Mouse (Mus musculus) spleen, adult 2 months (tissue): Measurements from ENCODE around the gene Zmynd8. TPM values are rescaled to one million over a fixed set of nuclear protein-coding genes. Genes with fewer than 3 reads are reported as not detected.
A peak's percentile ranks its signal among the peaks of the same experiment; 100 is the strongest.

Experiments
- DNase-seq, 2 experiments: peaks; one replicate each; pipeline versions ENCODE4 v3.0.0 to v3.0.0-alpha.2; 2012 to 2021; ENCODE audit warnings: low spot score in 2 of 2, low read depth in 1 of 2
- H3K27ac ChIP-seq: fragments of 200-500 bp; 2 replicates; pipeline ENCODE4 v1.5.1; 2012; ENCODE audit warnings: low read length, inconsistent platforms; ENCODE audit not compliant: insufficient read depth
- H3K27me3 ChIP-seq: fragments of 200-500 bp; 2 replicates; pipeline ENCODE4 v1.6.1; 2012; ENCODE audit warnings: mild to moderate bottlenecking, moderate library complexity, low read length, inconsistent platforms; ENCODE audit not compliant: control insufficient read depth, insufficient read depth
- H3K36me3 ChIP-seq: fragments of 200-500 bp; 2 replicates; pipeline ENCODE4 v1.6.1; 2012; ENCODE audit warnings: mild to moderate bottlenecking, low read length, inconsistent platforms; ENCODE audit not compliant: control insufficient read depth, insufficient read depth
- H3K4me1 ChIP-seq: fragments of 200-500 bp; 2 replicates; pipeline ENCODE4 v1.6.1; 2011; ENCODE audit warnings: inconsistent platforms; ENCODE audit not compliant: control insufficient read depth, insufficient read depth, insufficient read length
- H3K4me3 ChIP-seq: fragments of 200-500 bp; 2 replicates; pipeline ENCODE4 v1.5.1; 2011; ENCODE audit warnings: mild to moderate bottlenecking, inconsistent platforms; ENCODE audit not compliant: insufficient read depth, insufficient read length; ENCODE audit errors: extremely low read depth
- CTCF ChIP-seq: fragments of 200-500 bp; IDR thresholded peaks from 2 replicates; pipeline ENCODE4 v1.5.1; 2011; ENCODE audit warnings: mild to moderate bottlenecking, inconsistent platforms; ENCODE audit not compliant: insufficient read depth, insufficient read length, insufficient replicate concordance; ENCODE audit errors: extremely low read depth
- POLR2A ChIP-seq: fragments of 200-500 bp; IDR thresholded peaks from 2 replicates; pipeline ENCODE4 v1.6.1; 2011; ENCODE audit warnings: low read depth, low read length, inconsistent platforms
- WGBS: fragments of 180-500 bp; shearing (Covaris S2); methylation state at CpG from one replicate; pipeline ENCODE4 v1.1.7; 2018; 5-methylcytosine and 5-hydroxymethylcytosine counted together
- polyA plus RNA-seq: library from polyadenylated mRNA; depleted of rRNA; stranded (reverse); fragments of >200 nt; gene quantifications from 2 replicates; pipeline ENCODE4 v1.2.3, GENCODE M21; 2012

The Zmynd8 gene
- polyA plus RNA-seq, 1 experiment = 25.0 TPM

GRCm38 (mm10) chr2:165899474-165899873, 658 bp upstream of the Zmynd8 start:
- Histone ChIP-seq H3K4me3 (no peak overlapping the region), H3K4me1 (no peaks in the 10 kb centered on the region), H3K27me3 (no peaks in the 10 kb centered on the region), H3K27ac (no peak overlapping the region), H3K36me3 (no peaks in the 10 kb centered on the region)
- TF ChIP-seq POLR2A (no peak), CTCF (no peak)
- 87% methylated on average over 6 of the region's 6 CpGs for WGBS
- DNase-seq = no peak

GRCm38 (mm10) chr2:165896171-165896570, 2.6 kb downstream of the Zmynd8 start:
- H3K4me3 ChIP-seq = no peak overlapping the region
- no peaks in the 10 kb centered on the region for H3K36me3 ChIP-seq
- DNase-seq = no peak
- WGBS = 94% methylated on average over 13 of the region's 13 CpGs
- H3K27ac ChIP-seq = no peak overlapping the region
- H3K27me3 ChIP-seq = no peaks in the 10 kb centered on the region
- H3K4me1 ChIP-seq = peaks cover 8% of the 10 kb centered on the region
- no peak for TF ChIP-seq POLR2A
- TF ChIP-seq CTCF = no peak

GRCm38 (mm10) chr2:165895687-165896086, 3.1 kb downstream of the Zmynd8 start:
- Histone ChIP-seq H3K4me3 (no peak overlapping the region), H3K36me3 (no peaks in the 10 kb centered on the region), H3K27me3 (no peaks in the 10 kb centered on the region), H3K4me1 (peaks cover 8% of the 10 kb centered on the region), H3K27ac (no peak overlapping the region)
- no peak for TF ChIP-seq POLR2A
- no peak for TF ChIP-seq CTCF
- 98% methylated on average over 4 of the region's 4 CpGs for WGBS
- no peak for DNase-seq

GRCm38 (mm10) chr2:165894533-165894932, 4.3 kb downstream of the Zmynd8 start:
- WGBS = 69% methylated on average over 3 of the region's 4 CpGs
- DNase-seq = no peak
- TF ChIP-seq POLR2A (no peak), CTCF (no peak)

GRCm38 (mm10) chr2:165893232-165893631, 5.6 kb downstream of the Zmynd8 start:
- Histone ChIP-seq H3K36me3 (no peaks in the 10 kb centered on the region), H3K27me3 (no peaks in the 10 kb centered on the region), H3K4me3 (no peak overlapping the region), H3K4me1 (peaks cover 33% of the 10 kb centered on the region), H3K27ac (no peak overlapping the region)
- DNase-seq = no peak
- 94% methylated on average over 3 of the region's 3 CpGs for WGBS
- TF ChIP-seq CTCF (no peak), POLR2A (no peak)

More at GRCm38 (mm10) chr2:165894533-165894932, 4.3 kb downstream of the Zmynd8 start:
- H3K4me3 ChIP-seq = no peak overlapping the region
- no peaks in the 10 kb centered on the region for H3K27me3 ChIP-seq
- peaks cover 20% of the 10 kb centered on the region for H3K4me1 ChIP-seq
- no peak overlapping the region for H3K27ac ChIP-seq
- no peaks in the 10 kb centered on the region for H3K36me3 ChIP-seq

GRCm38 (mm10) chr2:165892626-165893025, 6.2 kb downstream of the Zmynd8 start:
- TF ChIP-seq CTCF = no peak
- H3K27me3 ChIP-seq = no peaks in the 10 kb centered on the region
- WGBS = 21% methylated on average over 5 of the region's 5 CpGs
- H3K36me3 ChIP-seq = no peaks in the 10 kb centered on the region
- H3K4me3 ChIP-seq = no peak overlapping the region
- no peak for DNase-seq
- peaks cover 34% of the 10 kb centered on the region for H3K4me1 ChIP-seq
- no peak overlapping the region for H3K27ac ChIP-seq

GRCm38 (mm10) chr2:165890401-165890800, 8.4 kb downstream of the Zmynd8 start:
- TF ChIP-seq CTCF (no peak), POLR2A (no peak)
- Histone ChIP-seq H3K36me3 (no peaks in the 10 kb centered on the region), H3K27ac (peak overlapping the region; percentile 4; the same call in 1 of the 2 replicates), H3K27me3 (no peaks in the 10 kb centered on the region), H3K4me3 (no peak overlapping the region), H3K4me1 (peaks cover 43% of the 10 kb centered on the region)
- peak; percentile 45 to 58 for DNase-seq
- 21% methylated on average over 10 of the region's 10 CpGs for WGBS

- TF ChIP-seq POLR2A = no peak
- no peak for TF ChIP-seq CTCF
- no peaks in the 10 kb centered on the region for H3K36me3 ChIP-seq
- peaks cover 44% of the 10 kb centered on the region for H3K4me1 ChIP-seq
- no peak overlapping the region for H3K4me3 ChIP-seq
- no peak for DNase-seq
- H3K27ac ChIP-seq = peak overlapping the region; percentile 4; the same call in 1 of the 2 replicates
- H3K27me3 ChIP-seq = no peaks in the 10 kb centered on the region
- WGBS = 87% methylated on average over 10 of the region's 10 CpGs
Measured at GRCm38 (mm10) chr2:165889874-165890273, 8.9 kb downstream of the Zmynd8 start.
